Mouse (Mus musculus): ENCODE measurements around the gene Ucp3. TPM values are rescaled to one million over a fixed set of nuclear protein-coding genes. Genes with fewer than 3 reads are reported as not detected.

Gene Ucp3
- polyA plus RNA-seq, 1 experiment from 2014 or later, result not detected

DNA sequence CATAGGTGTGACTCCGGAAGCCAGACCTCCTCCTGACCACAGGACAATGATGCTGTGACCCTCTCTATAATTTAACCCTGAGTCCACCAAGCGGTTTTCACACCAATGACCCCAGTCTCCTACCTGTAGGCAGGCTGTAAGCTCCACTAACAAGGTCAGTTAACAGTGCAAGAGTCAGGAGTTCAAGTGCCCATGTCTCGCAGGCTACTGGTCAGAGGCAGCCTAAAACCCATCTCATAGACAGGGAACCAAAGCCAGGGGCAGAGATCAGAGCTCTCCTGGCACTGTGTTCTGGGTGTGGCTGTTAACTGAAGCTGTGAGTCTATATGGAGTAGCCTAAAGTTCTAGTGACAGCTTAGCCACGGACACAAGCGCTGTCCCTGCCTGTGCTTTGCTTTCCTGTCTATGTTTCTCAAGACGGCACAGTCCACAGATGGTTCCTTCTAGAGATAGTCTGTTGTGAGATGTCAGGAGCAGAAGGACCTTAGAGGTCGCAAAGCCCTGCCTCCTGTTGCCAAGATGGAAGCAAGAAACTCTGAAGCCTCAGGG lies 29.7 kb downstream of the Ucp3 start:
- H3K4me1 ChIP-seq, result no peaks in the 10 kb centered on the region
- no peak overlapping the region for H3K4me3 ChIP-seq
- no peak for ATAC-seq (ENCODE audit: insufficient number of reproducible peaks, insufficient read depth, low FRiP score, low TSS enrichment)
- no peak overlapping the region for H3K27ac ChIP-seq
- H3K4me2 ChIP-seq (replicated peaks), result no peak overlapping the region
- no peaks in the 10 kb centered on the region for H3K27me3 ChIP-seq
- no peaks in the 10 kb centered on the region for H3K9me3 ChIP-seq
- no peak overlapping the region for H3K9ac ChIP-seq
- 76% methylated on average over 7 of the region's 7 CpGs for WGBS
- H3K36me3 ChIP-seq, result peaks cover 23% of the 10 kb centered on the region

DNA sequence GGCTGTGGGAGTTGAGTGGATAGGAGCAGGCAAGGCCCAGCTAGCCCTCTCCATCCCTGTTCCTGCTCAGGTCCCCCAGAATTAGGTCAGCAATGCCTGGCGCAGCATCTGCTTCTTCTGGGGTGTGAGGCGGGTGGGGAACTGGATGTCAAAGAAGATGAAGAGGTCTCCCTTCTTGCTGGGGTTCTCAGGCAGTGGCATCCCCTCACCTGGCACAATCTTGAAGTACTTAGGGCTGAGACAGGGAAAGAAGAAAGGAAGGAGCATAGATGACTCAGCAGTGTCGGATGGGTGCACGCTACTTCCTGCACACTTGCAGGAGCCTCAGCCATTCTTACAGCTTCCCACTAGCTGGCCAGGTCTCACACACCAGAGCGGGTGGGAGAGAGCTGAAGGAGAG lies 30.3 kb downstream of the Ucp3 start:
- WGBS, result 94% methylated on average over 5 of the region's 5 CpGs
- peaks cover 17% of the 10 kb centered on the region for H3K36me3 ChIP-seq

GRCm38 (mm10) chr7:100504740-100505487 lies 32.1 kb downstream of the Ucp3 start:
- H3K36me3 ChIP-seq, result peaks cover under 1% of the 10 kb centered on the region; the same call in 1 of the 2 replicates
- ATAC-seq (ENCODE audit: insufficient number of reproducible peaks, insufficient read depth, low FRiP score, low TSS enrichment), result no peak
- H3K4me2 ChIP-seq (replicated peaks), result no peak overlapping the region
- H3K9ac ChIP-seq, result no peak overlapping the region
- H3K9me3 ChIP-seq, result no peaks in the 10 kb centered on the region
- no peaks in the 10 kb centered on the region for H3K4me1 ChIP-seq
- H3K27me3 ChIP-seq, result no peaks in the 10 kb centered on the region
- H3K4me3 ChIP-seq, result no peak overlapping the region
- no peak overlapping the region for H3K27ac ChIP-seq
- WGBS, result 81% methylated on average over 13 of the region's 13 CpGs

More for the DNA sequence above, 30.3 kb downstream of the Ucp3 start:
- no peak overlapping the region for H3K27ac ChIP-seq
- no peaks in the 10 kb centered on the region for H3K4me1 ChIP-seq
- H3K27me3 ChIP-seq, result no peaks in the 10 kb centered on the region
- H3K9ac ChIP-seq, result no peak overlapping the region
- H3K9me3 ChIP-seq, result no peaks in the 10 kb centered on the region
- H3K4me2 ChIP-seq (replicated peaks), result no peak overlapping the region
- ATAC-seq (ENCODE audit: insufficient number of reproducible peaks, insufficient read depth, low FRiP score, low TSS enrichment), result no peak
- H3K4me3 ChIP-seq, result no peak overlapping the region

DNA sequence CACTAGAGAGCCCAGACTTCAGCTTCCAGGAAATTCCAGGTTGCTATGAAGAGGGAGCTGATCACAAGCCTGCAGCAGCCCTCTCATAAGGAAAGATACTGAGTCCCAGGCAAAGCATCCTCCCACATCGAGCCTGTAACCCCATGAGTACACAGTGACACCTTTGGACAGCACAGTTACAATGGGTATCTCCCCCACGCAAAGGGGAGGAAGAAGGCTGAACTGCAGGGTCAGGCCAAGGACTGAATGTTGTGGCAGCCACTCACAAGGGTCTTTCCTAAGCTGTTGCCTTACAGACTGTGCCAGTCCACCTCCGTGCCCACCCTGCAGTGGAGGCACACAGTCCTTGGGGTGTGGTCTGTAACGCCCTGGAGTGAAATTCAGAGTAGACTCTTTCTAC lies 33.7 kb downstream of the Ucp3 start:
- H3K27ac ChIP-seq, result no peak overlapping the region
- no peak overlapping the region for H3K9ac ChIP-seq
- WGBS, result 78% methylated on average over 4 of the region's 4 CpGs
- H3K27me3 ChIP-seq, result no peaks in the 10 kb centered on the region
- no peaks in the 10 kb centered on the region for H3K4me1 ChIP-seq
- no peak for ATAC-seq (ENCODE audit: insufficient number of reproducible peaks, insufficient read depth, low FRiP score, low TSS enrichment)
- no peak overlapping the region for H3K4me2 ChIP-seq (replicated peaks)
- H3K36me3 ChIP-seq, result no peaks in the 10 kb centered on the region
- H3K4me3 ChIP-seq, result no peak overlapping the region
- no peaks in the 10 kb centered on the region for H3K9me3 ChIP-seq

- WGBS, result 74% methylated on average over 3 of the region's 3 CpGs
- H3K4me3 ChIP-seq, result no peak overlapping the region
- no peaks in the 10 kb centered on the region for H3K27me3 ChIP-seq
- H3K9ac ChIP-seq, result no peak overlapping the region
- H3K27ac ChIP-seq, result no peak overlapping the region
- no peak for ATAC-seq (ENCODE audit: insufficient number of reproducible peaks, insufficient read depth, low FRiP score, low TSS enrichment)
- H3K4me2 ChIP-seq (replicated peaks), result no peak overlapping the region
- H3K36me3 ChIP-seq, result no peaks in the 10 kb centered on the region
- H3K4me1 ChIP-seq, result no peaks in the 10 kb centered on the region
- no peaks in the 10 kb centered on the region for H3K9me3 ChIP-seq
Observed at GRCm38 (mm10) chr7:100508670-100509069, 35.9 kb downstream of the Ucp3 start.

- Histone ChIP-seq H3K9ac (no peak overlapping the region), H3K36me3 (no peaks in the 10 kb centered on the region)
- no peak for ATAC-seq (ENCODE audit: insufficient number of reproducible peaks, insufficient read depth, low FRiP score, low TSS enrichment)
Observed at GRCm38 (mm10) chr7:100511602-100512001, 38.8 kb downstream of the Ucp3 start.

DNA sequence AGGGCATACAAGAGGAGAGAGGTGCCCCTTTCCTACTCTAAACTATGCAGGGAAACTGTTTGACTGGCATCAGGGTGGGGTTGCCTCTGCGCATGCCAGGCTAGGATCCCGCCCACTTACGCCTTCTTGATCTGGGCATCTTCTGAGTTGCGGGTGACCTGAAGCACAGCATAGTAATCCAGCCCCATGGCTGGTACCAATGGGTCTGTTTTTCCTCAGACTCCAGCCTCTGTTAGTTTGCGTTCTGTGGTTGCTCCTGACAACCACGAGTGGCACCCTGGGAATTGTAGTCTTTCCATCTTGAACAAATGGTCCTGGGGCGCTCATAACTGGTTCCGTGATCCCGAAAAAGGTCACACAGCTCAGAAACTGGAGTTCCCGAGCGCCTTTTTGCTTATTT lies 41.8 kb downstream of the Ucp3 start, which contains the start of gene Dnajb13:
Gene Dnajb13 (minus strand): TSS at position 388 of the 400 bp plus-strand sequence.
- no peaks in the 10 kb centered on the region for H3K4me1 ChIP-seq
- H3K36me3 ChIP-seq, result no peaks in the 10 kb centered on the region
- H3K9me3 ChIP-seq, result no peaks in the 10 kb centered on the region
- ATAC-seq (ENCODE audit: insufficient number of reproducible peaks, insufficient read depth, low FRiP score, low TSS enrichment), result no peak
- no peak within 1 kb of the TSS for H3K4me3 ChIP-seq
- no peak within 1 kb of the TSS for H3K27ac ChIP-seq
- WGBS, result 53% methylated on average over 11 of the region's 11 CpGs
- H3K9ac ChIP-seq, result no peak within 1 kb of the TSS
- peaks cover 5% of the 10 kb centered on the region; the same call in 1 of the 2 replicates for H3K27me3 ChIP-seq
- no peak within 1 kb of the TSS for H3K4me2 ChIP-seq (replicated peaks)

More at GRCm38 (mm10) chr7:100511602-100512001, 38.8 kb downstream of the Ucp3 start:
- Histone ChIP-seq H3K4me3 (no peak overlapping the region), H3K4me2 (replicated peaks) (no peak overlapping the region), H3K9me3 (no peaks in the 10 kb centered on the region), H3K4me1 (no peaks in the 10 kb centered on the region), H3K27ac (no peak overlapping the region), H3K27me3 (peaks cover 5% of the 10 kb centered on the region; the same call in 1 of the 2 replicates)
- WGBS, result 77% methylated on average over 8 of the region's 8 CpGs

GRCm38 (mm10) chr7:100520204-100520603 lies 47.4 kb downstream of the Ucp3 start:
- Histone ChIP-seq H3K9me3 (no peaks in the 10 kb centered on the region), H3K4me1 (no peaks in the 10 kb centered on the region), H3K27ac (no peak overlapping the region), H3K27me3 (no peaks in the 10 kb centered on the region), H3K36me3 (no peaks in the 10 kb centered on the region), H3K4me2 (replicated peaks) (no peak overlapping the region), H3K4me3 (no peak overlapping the region), H3K9ac (no peak overlapping the region)
- ATAC-seq (ENCODE audit: insufficient number of reproducible peaks, insufficient read depth, low FRiP score, low TSS enrichment), result no peak
- WGBS, result 66% methylated on average over 7 of the region's 7 CpGs

GRCm38 (mm10) chr7:100520663-100521285 lies 48.0 kb downstream of the Ucp3 start:
- WGBS, result 21% methylated on average over 10 of the region's 10 CpGs
- Histone ChIP-seq H3K4me3 (no peak overlapping the region), H3K9me3 (no peaks in the 10 kb centered on the region), H3K4me2 (replicated peaks) (no peak overlapping the region), H3K27me3 (no peaks in the 10 kb centered on the region), H3K4me1 (no peaks in the 10 kb centered on the region), H3K9ac (no peak overlapping the region), H3K36me3 (no peaks in the 10 kb centered on the region), H3K27ac (no peak overlapping the region)
- ATAC-seq (ENCODE audit: insufficient number of reproducible peaks, insufficient read depth, low FRiP score, low TSS enrichment), result peak; percentile 64; the same call in 1 of the 2 replicates

DNA sequence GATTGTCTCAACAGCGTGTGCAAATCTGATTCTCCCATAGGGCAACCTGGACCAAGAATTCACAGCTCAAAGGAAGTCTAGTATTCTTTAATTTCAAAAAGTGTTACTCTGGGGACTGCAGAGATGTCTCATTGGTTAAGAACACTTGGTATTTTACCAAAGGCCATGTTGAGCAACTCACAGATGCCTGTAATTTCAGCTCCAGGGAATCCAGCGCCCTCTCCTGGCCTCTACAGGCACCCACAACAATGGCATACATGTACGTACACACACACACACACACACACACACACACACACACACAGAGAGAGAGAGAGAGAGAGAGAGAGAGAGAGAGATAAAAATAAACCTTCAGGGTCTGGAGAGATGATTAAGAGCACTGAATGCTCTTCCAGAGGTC lies 49.4 kb downstream of the Ucp3 start:
- no peak overlapping the region for H3K4me2 ChIP-seq (replicated peaks)
- 80% methylated on average over 3 of the region's 3 CpGs for WGBS
- H3K27ac ChIP-seq, result no peak overlapping the region
- no peak for ATAC-seq (ENCODE audit: insufficient number of reproducible peaks, insufficient read depth, low FRiP score, low TSS enrichment)
- H3K27me3 ChIP-seq, result no peaks in the 10 kb centered on the region
- no peaks in the 10 kb centered on the region for H3K36me3 ChIP-seq
- no peaks in the 10 kb centered on the region for H3K9me3 ChIP-seq
- no peak overlapping the region for H3K4me3 ChIP-seq
- no peaks in the 10 kb centered on the region for H3K4me1 ChIP-seq
- no peak overlapping the region for H3K9ac ChIP-seq

GRCm38 (mm10) chr7:100524669-100525068 lies 51.9 kb downstream of the Ucp3 start:
- no peak for ATAC-seq (ENCODE audit: insufficient number of reproducible peaks, insufficient read depth, low FRiP score, low TSS enrichment)
- no peaks in the 10 kb centered on the region for H3K9me3 ChIP-seq
- H3K9ac ChIP-seq, result no peak overlapping the region
- H3K27me3 ChIP-seq, result no peaks in the 10 kb centered on the region
- 65% methylated on average over 8 of the region's 8 CpGs for WGBS
- no peak overlapping the region for H3K27ac ChIP-seq
- H3K4me1 ChIP-seq, result no peaks in the 10 kb centered on the region
- H3K4me2 ChIP-seq (replicated peaks), result no peak overlapping the region
- no peaks in the 10 kb centered on the region for H3K36me3 ChIP-seq
- no peak overlapping the region for H3K4me3 ChIP-seq

DNA sequence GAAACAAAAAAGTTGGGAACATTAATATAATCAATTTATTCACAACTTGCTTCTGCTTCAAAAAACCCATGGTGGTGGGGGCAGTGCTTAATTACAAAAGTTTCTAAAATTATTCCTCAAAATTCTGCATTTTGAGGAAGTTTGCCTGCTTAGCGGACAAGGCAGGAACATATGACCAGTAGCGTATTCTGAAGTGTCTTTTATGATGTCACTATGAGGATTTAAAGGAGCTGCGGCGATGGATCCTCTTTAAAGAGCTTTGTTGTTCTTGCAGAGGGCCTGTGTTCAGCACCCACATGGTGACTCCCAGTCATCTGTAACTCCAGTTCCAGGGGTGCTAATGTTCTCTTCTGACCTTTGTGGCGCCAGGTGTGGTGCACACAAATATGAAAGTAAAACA lies 58.0 kb downstream of the Ucp3 start:
- Histone ChIP-seq H3K36me3 (no peaks in the 10 kb centered on the region), H3K4me3 (no peak overlapping the region), H3K9me3 (no peaks in the 10 kb centered on the region), H3K4me2 (replicated peaks) (no peak overlapping the region), H3K27me3 (no peaks in the 10 kb centered on the region), H3K4me1 (no peaks in the 10 kb centered on the region), H3K27ac (no peak overlapping the region), H3K9ac (no peak overlapping the region)
- ATAC-seq (ENCODE audit: insufficient number of reproducible peaks, insufficient read depth, low FRiP score, low TSS enrichment), result no peak
- 92% methylated on average over 5 of the region's 5 CpGs for WGBS

Data from embryonic facial prominence, embryonic 12.5 days (tissue).